Mouse (Mus musculus): Measurements from ENCODE around the gene S100a13.
A peak's percentile ranks its signal among the peaks of the same experiment; 100 is the strongest.

S100a13 gene

DNA sequence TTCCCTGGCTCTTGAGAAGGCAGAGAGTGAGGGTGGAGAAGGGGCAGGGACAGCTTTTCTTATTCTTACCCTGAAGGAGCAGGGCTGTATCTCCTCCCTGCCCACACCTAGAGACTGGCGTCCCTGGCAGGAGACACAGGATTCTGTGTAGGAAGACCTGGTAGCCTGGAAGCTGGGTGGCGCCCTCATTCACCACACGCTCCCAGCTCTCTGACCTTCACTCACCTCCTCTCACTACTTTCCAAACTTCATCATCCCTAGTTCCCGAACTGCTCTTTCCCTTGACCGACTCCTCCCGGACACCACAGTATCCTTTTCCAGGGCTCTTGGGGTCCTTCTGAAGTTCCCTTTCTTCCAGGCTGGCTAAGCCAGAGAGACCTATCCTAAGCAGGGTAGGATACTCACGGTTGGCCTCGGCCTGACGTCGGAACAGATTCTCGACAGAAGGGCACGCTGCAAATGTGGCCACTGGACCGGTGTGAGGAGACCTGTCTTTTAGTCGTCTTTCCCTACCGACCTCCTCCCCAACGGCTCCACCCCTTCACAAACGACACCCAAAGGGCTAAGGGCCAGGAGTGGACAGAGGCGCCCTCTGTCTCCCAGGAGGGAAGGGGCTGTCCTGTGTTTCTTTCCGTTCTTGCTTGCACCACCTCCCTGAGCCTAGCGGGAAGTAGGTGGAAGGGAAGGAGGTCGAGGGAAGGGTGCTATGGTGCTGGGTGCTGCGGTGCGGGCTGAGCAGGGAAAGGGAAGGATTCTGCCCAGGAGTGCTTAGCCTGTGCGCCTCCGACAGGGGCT is at the start of gene S100a13, which contains the start of gene S100a1:
Gene S100a13, plus strand, starts transcription at position 640 of the 795 bp plus-strand sequence.
Gene S100a1, minus strand, starts transcription at position 597 of the 795 bp plus-strand sequence.
- DNase-seq (ENCODE audit: low read depth) = peak; percentile 33

DNA sequence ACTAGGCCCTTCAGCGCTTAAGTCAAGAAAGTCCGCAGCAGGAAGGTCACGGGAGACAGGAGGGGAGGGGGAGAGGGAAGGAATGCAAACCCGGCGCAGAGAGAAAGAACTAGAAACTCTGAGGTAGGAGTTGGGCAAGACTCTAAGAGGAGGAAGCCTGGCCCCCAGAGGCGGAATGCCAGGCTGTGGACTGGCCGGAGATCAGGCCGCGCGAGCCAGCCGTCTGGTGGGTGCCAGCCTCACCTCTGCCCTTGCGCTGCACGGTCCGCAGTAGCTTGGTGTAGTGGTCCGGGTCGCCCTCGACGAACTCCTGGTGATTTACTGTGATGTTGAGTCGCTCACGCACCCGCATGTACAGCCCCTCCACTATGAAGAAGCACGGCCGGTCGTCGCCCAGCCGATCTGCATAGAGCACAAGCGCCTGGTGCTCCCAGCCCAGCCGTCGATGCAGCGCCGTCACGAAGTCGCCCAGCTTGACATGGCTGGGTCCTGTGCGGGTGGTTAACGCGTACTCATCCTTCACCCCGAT is 49.6 kb upstream of the S100a13 start:
- no peak for DNase-seq (ENCODE audit: low read depth)

DNA sequence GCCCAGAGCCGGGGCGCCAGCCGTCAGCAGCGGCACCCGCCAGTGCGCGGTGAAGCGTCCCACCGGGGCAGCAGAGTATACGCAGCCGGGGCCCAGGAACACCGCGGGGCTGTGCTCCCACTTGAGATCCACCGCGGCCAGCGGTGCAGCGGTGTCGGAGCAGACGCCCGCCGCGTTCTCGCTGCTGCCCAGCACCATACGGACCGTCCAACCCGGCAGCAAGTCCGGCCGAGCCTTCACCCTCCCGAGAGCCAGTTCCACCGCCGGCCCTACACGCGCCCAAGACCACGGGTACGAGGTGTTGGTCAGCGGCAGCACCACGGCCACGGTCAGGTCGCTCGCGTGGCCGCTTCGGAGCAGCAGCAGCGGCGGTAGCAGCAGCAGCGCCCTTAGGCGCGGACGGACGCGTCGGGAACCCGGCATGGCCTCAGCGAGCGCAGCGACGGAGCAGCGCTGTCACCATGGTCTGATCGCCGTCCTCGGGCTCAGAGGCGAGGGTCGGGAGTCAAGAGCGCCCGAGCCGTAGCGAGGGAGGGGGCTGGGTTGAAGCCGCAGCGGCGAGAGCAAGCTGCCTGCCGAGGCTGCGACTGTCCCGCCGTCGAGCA is 49.1 kb upstream of the S100a13 start:
- DNase-seq (ENCODE audit: low read depth) = no peak

DNA sequence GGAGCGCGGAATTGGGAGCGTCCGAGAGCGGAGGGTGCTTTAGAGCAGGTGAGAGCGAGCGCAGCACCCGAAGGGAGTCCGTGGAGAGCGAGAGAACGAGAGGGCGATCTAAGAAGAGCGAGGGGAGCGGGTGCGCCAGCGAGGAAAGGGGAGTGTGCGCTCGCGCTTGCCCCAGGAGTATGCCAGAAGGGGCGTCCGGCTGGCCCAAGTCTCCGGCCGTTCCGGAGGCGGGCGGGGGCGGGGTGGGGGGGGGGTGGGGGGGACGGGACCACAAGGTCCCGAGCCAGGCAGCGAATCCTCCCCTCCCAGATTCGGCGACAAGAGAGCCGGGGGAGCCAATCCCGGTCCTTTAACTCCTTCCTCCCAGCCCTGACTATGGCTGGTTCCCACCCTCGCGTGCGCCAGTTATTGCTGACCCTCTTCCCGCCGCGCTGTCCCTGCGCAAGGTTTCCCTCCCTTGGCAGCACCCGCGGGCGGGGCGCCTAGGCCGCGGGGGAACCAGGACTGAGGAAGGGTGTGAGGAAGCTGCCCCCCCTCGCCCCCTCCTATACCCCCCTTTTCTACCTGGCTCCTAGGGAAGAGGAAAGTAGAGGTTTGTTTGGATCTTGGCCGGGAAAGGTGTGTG is 48.4 kb upstream of the S100a13 start, which contains the start of gene Npr1:
Gene Npr1, minus strand, starts transcription at position 181 of the 625 bp plus-strand sequence.
- no peak for DNase-seq (ENCODE audit: low read depth)

DNA sequence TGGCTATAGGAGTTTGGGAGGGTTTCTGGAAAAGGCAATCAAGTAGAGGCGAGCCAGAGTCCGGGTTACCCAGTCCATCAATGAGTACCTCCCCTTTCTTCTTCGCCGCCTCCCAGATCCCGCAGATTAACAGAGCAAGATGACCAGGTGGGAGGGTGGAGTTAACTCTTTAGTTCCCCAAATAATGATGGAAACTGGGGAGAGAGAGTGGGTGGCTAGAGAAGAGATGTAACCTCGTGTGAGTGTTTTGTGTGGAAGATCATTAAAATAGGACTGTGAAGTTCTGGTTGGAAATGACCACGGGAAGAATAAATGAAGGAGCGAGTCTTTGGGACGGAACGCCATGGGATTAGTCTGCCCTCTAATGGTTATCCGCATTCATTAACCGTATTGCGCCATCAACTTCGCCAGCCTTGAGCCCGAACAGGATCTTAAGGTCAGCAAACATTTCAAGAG is 47.9 kb upstream of the S100a13 start:
- peak; percentile 58 for DNase-seq (ENCODE audit: low read depth)

DNA sequence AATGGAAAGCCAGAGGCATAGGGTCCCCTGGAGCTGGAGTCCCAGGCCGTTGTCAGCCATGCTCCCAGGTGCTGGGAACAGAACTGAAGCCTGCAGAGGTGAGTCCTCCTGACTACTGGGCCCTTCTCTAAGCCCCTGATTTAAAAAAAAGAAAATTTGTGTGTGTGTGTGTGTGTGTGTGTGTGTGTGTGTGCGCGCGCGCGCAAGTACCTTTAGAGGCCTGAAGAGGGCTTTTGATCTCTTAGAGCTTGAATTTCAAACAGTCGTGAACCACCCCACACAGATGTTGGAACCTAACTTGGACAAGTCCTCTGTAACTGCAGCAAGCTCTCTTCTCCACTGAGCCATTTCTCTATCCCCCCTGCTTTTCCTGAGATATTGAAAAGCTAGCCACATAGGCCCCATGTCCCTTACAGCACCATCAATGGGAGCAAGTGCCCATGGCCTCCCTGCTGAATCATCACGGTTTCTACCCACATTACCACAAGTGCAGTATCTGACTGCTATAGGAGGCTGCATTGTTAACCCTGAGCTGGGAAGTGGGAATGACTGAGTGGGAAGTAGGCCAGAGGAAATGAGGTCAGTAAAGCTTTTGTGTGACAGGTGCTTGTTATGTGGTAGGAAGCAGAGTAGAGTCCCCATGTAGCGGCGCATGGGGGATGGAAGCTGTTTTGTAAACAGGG is 46.5 kb upstream of the S100a13 start:
- DNase-seq (ENCODE audit: low read depth) = no peak

DNA sequence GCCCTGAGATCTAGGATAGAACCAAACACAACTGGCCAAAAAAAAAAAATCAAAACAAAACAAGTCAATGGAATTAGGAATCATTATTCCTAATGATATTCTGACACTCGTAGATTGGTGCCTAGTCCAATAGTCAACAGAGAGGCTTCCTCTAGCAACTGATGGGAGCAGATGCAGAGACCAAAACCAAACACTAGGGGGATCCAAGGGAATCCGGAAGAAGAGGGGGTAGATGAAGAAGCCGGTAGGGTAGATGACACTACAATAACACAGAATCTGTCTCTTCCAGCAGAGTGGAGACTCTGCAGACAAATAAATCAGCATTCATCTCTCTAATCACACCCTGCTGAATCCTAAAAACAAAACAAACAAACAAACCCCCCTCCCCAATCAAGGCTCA is 42.0 kb upstream of the S100a13 start:
- DNase-seq (ENCODE audit: low read depth) = peak; percentile 60

DNA sequence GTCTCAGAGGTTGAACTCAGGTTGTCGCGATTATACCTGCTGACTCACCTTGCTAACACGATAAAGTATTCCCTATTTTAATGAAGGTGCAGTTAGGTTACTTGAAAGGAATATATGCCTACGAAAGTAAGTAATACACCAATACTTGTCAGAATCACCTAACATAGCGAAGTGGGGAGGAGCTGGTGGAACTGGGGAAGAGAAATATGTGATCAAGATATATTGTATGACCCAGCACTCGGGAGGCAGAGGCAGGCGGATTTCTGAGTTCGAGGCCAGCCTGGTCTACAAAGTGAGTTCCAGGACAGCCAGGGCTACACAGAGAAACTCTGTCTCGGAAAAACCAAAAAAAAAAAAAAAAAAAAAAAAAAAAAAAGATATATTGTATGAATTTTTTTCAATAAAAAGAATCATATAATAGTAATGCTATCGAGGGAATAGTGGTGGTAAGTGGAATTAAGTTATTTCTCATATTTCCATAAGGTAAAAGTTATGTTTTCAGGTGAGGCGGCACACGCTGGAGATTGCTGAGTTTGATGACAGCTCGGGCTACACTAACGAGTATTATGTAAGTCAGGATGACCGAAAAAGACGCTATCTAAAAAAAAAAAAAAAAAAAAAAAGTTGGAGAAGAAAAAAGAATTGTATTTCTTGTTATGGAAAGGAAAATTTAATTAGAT is 38.9 kb upstream of the S100a13 start:
- DNase-seq (ENCODE audit: low read depth) = no peak

DNA sequence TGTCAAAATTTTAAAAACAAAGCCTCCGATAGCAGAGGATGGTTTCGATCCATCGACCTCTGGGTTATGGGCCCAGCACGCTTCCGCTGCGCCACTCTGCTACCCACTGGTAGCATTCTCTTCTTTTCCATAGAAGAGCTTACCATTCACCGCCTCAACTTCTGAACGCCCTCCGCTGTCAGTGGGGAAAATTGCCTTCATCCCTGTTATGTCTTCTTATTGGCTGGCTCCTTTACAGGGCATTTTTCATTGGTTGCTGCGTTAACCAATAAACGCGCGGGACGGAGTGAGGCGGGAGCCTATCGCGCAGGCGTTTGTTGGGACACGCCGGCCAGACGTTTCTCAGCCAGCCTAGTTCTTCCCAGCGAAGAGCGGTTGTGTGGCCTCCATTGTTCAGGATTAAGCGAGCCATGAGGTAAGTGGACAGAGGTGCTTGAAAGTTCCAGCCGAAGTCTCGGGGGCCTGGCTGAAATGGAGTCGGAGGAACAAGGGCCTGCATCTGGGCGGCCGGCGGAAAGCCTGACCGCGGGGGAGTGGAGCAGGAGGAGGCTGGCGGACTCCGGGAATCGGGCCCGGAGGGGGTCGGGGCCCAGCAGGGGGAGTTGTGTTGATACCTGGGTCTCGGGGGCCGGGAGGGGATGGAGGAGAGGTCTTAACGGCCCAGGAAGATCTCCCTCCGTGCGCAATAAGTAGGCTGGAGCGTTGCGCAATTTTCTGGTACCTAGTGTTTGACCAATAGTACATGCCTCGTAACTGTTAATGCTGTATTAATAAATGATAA is 38.2 kb upstream of the S100a13 start, which contains the start of gene Ilf2:
Gene Ilf2, plus strand, starts transcription at position 296 of the 781 bp plus-strand sequence.
- DNase-seq (ENCODE audit: low read depth) = peak; percentile 94

DNA sequence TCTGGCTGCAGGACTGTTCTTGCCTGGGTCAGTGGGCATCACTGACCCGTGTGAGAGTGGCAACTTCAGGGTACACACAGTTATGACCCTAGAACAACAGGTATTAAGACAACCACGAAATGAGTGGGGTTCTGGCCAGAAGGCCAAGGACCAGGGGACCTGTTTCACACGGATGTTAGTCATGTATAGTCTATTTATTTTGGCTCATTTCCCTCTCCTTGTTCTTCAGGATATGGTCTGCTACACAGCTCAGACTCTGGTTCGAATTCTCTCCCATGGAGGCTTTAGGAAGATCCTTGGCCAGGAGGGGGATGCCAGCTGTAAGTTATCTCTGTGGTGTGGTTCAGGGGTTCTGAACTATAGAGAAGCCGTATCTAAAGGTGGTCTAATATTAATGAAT is 27.2 kb upstream of the S100a13 start:
- no peak for DNase-seq (ENCODE audit: low read depth)

DNA sequence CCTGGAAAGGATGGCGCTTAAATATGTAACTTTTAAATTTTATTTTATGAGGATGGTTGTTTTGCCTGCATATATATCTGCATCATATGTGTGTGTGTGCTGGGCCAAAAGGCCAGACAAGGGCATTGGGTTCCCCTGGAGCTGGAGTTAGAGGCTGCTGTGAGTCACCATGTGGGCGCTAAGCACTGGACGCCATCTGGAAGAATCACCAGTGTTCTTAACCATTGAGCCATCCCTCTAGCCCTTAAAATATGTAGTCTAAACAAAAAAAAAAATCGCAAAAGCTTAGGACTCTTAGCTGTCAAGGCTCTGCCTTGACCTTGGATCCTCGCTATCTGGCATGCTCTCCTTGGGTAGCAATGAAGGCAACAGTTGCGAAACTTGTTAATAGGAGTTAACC is 25.7 kb upstream of the S100a13 start:
- no peak for DNase-seq (ENCODE audit: low read depth)

DNA sequence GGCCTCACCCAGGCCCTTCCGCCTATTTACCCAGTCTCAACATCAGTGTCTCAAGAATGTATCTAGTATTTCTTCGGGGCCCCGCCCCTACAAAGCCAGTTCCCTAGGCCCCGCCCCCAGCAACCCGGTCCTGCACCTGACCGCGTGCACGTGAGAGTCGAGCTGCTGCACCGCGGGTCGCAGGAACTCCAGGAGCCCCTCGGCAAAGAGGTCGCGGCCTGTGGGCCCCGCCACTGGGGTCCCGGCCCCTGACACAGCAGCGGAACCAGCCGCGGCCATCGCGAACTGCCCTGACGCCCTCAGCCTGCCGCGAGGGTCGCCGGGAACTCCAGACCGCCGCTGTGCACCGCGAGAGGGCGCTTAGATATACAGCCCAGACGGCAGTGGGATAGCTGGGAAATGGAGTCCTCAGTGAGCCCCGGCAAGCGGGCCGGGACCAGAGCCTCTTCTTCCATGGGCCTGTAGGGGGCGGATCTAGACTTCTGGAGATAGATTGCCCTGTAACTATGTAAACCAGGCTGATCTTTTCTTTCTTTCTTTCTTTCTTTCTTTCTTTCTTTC is 23.5 kb upstream of the S100a13 start, which contains the start of gene Snapin:
Gene Snapin, minus strand, starts transcription at position 338 of the 561 bp plus-strand sequence.
- DNase-seq (ENCODE audit: low read depth) = peak; percentile 95

DNA sequence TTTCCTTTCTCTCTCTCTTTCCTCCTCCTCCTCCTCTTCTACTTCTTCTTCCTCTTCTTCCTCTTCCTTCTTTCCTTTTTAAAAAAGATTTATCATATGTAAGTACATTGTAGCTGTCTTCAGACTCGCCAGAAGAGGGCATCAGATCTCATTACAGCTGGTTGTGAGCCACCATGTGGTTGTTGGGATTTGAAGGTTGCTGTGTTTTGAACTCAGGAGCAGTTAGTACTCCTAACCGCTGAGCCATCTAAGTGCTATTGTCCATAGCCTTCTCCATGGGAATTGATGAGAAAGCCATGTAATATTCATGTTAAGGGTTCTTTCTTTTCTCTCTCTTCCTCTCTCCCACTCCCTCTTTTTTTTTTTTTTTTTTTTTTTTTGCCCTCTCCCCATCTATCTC is 22.9 kb upstream of the S100a13 start:
- no peak for DNase-seq (ENCODE audit: low read depth)

DNA sequence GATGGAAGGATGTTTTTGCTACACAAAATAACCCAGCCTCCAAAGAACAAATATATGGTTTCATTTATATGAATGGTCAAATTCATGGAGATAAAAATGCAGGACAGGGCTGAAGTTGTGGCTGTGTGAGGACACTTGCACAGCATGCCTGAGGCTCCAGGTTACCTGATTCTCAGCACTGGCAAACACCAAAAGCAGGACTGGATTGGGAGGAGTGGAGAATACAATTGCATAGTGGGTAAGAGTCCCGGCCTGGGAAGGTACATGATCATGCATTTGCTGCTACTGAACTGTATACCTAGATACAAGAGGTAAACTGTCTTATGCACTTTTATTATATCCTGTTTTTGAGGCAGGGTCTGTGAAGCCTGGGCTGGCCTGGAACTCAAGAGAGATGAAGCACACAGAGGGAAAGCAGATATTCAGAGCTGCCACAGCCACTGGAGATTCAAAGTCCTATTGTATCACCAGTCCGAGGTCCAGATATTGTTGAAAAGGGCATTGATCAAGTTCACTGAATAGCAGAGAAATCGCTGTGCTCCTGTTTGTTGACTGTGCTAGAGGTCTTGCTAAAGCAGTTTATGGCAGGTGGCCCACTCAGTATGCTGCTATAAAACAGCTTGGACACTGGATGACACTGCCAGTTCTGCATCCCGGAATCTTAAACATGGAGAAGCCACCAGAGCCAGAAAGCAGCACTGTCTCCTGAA is 20.2 kb upstream of the S100a13 start:
- DNase-seq (ENCODE audit: low read depth) = no peak

DNA sequence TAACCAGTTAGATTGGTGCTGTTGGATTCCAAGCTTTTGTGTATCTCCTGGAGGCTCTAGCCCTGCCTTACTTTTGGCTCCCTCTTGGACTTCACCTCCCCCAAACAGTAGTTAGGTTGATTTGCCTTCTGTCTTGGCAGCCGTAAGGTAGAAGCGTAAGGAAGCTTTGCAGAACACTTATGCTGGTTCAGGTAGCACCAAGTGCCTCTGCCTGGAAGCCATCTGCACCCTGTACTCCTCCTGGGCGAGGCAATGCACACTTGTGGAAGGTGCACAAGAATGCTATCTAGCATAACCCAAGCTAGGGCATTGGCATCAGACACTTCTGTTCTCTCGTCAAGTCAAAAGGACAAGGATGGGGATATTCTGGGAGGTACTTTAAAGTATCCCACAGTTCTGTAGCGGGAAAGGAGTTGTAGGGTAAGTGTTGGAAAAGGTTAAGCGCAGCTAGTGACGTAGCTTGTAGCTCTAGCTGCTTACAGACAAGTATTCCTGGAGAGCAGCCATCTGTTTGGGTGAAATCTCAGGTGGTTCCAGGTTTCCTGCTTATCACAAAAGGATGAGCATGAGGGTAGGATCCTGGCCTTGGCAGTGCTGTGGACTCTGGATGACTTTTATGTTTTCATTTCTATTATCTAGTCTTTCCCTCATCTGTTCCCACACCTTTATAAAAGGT is 18.2 kb upstream of the S100a13 start:
- DNase-seq (ENCODE audit: low read depth) = no peak

DNA sequence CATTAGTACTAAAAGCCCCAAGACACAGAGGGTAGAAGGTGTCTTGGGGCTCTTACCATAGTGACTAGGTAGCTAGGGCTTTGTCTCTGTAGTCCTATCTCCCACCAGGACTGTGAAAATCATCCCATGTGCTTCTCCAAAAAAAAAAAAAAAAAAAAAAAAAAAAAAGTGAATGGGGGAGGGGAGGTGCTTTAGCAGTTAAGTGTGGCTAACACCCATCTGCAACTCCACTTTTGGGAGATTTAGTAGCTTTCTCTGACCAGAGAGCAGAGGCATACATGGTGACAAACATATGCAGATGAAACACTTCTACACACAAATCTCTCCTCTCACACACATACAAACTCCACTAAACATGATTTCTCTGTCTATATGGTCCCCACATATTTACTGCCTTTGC is 16.6 kb upstream of the S100a13 start:
- no peak for DNase-seq (ENCODE audit: low read depth)

DNA sequence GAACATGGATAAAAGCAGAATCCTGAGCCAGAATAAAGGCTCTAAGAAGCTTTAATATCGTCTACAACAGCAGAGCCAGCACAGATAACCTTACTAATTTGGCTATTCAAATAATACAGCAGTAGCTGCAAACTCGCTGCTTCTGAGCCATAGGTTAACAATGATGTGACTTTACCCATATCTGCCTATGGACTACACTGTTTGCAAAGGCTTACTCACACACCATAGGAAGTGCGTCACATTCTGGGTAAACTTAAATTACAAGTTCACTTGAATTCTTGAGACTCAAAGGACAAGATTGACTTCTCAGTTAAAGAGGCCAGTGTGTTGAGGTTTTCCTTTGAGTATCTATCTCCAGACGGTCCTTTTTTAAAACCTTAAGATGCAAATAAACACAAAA is 10.8 kb upstream of the S100a13 start:
- no peak for DNase-seq (ENCODE audit: low read depth)

DNA sequence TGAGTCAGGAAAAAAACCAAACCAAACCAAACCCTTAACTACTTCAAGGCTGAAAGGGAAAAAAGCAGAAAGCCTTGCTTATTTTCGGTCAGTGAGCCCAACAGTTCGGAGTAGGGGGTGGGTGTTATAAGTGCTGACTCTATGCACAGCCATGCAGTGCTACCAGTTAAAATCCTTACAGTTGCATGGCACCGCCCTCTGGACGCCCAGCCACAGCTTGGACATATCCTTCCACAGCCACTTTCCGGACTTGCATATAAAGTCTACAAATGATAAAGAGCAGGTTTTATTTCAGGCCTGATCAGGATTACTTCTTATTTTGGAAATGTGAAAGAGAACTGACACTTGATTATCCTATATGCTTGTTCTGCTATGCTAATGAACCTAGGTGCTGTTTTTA is 9.0 kb upstream of the S100a13 start:
- DNase-seq (ENCODE audit: low read depth) = no peak

DNA sequence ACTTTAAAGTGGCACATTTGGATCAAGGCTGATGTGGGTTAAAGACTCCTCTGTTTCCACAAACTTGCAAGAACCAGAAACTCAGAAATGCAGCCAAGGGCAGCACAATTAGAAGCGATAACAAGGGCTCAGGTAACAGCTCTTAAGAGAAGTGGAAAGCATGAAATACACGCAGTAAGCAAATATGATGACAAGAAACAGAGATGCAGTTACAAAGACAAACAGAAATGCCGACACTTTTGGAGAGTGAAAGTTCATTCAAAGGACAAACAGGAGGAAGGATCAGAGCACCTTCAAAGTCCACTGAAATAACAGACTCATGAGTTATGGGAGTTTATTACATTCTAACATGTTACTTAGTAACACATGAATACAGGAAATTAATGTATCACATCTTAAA is 7.9 kb upstream of the S100a13 start:
- DNase-seq (ENCODE audit: low read depth) = no peak

Data from c-Kit-positive CD71-negative TER-119-negative erythroid progenitor cells, embryonic 14.5 days (primary cell).